ENCODE assay signal across 11 mouse cellular contexts in genomic region chr16:91084307-91085238, GRCm38 (mm10). TPM values are rescaled to one million over a fixed set of nuclear protein-coding genes. Genes with fewer than 3 reads are reported as not detected.
DNase-seq lines count a peak whose midpoint lies in the region; ATAC-seq lines count a peak whose summit lies in the region.
"Had no signal": no experiment of that assay in that cellular context is flagged by ENCODE, and none has a peak within 500 bp of the region (broad histone marks: within the 10 kb centered on the region; RNA-seq: fewer than 3 reads in every experiment).

No protein-coding gene starts in this region.

- no peak overlapping the region for H3K27ac ChIP-seq in kidney, embryonic 14.5 days (ENCODE audit: low read depth, low read length)
- H3K27ac ChIP-seq in neural tube, embryonic 13.5 days (replicated peaks), result no peak overlapping the region
- H3K27ac ChIP-seq: intestine, embryonic 15.5 days; limb, embryonic 12.5 days had no signal

- H3K9ac ChIP-seq in kidney, embryonic 14.5 days (ENCODE audit: low read depth, low read length), result no peak overlapping the region
- no peak overlapping the region for H3K9ac ChIP-seq in neural tube, embryonic 13.5 days
- H3K9ac ChIP-seq: intestine, embryonic 15.5 days; limb, embryonic 12.5 days had no signal

- H3K27me3 ChIP-seq in kidney, embryonic 14.5 days (ENCODE audit: control insufficient read depth, insufficient read depth, low read length), result peaks cover 16% of the 10 kb centered on the region; the same call in 1 of the 2 replicates
- peaks cover 71% of the 10 kb centered on the region for H3K27me3 ChIP-seq in neural tube, embryonic 13.5 days

- no peak overlapping the region for H3K4me2 ChIP-seq in kidney, embryonic 14.5 days (replicated peaks; ENCODE audit: low read depth, low read length)
- H3K4me2 ChIP-seq in neural tube, embryonic 13.5 days, result no peak overlapping the region
- H3K4me2 ChIP-seq: intestine, embryonic 15.5 days; limb, embryonic 12.5 days had no signal

- ATAC-seq in kidney, embryonic 14.5 days (ENCODE audit: low FRiP score, low TSS enrichment), result no peak
- ATAC-seq in neural tube, embryonic 13.5 days (ENCODE audit: low read depth), result 0 out of 2 replicates have a peak, but pooled peaks have one; percentile 8
- ATAC-seq in megakaryocyte, adult 5-6 weeks (ENCODE audit: poor library complexity, severe bottlenecking), result peak; percentile 59
- no peak for ATAC-seq in monocyte, adult 5-6 weeks (replicated peaks; ENCODE audit: insufficient number of reproducible peaks, low FRiP score, low TSS enrichment, poor library complexity, severe bottlenecking)
- ATAC-seq: intestine, embryonic 15.5 days had no signal

- H3K4me3 ChIP-seq in kidney, embryonic 14.5 days (ENCODE audit: low read length), result no peak overlapping the region
- no peak overlapping the region for H3K4me3 ChIP-seq in neural tube, embryonic 13.5 days
- H3K4me3 ChIP-seq: intestine, embryonic 15.5 days; limb, embryonic 12.5 days had no signal

- H3K9me3 ChIP-seq in kidney, embryonic 14.5 days (ENCODE audit: control insufficient read depth, low read length), result no peaks in the 10 kb centered on the region
- no peaks in the 10 kb centered on the region for H3K9me3 ChIP-seq in neural tube, embryonic 13.5 days
- H3K9me3 ChIP-seq: intestine, embryonic 15.5 days; limb, embryonic 12.5 days had no signal

- peak; percentile 32 for DNase-seq in kidney, adult 18-20 months
- no peak for DNase-seq in neural tube, embryonic 10.5 days (ENCODE audit: extremely low spot score, low spot score)
- peak; percentile 88 to 90 for DNase-seq in cerebellum, postnatal 25 days
- DNase-seq in right cerebral cortex, postnatal 4 days, result no peak

- H3K36me3 ChIP-seq in kidney, embryonic 14.5 days (ENCODE audit: control insufficient read depth, insufficient read depth, low read length), result no peaks in the 10 kb centered on the region
- no peaks in the 10 kb centered on the region for H3K36me3 ChIP-seq in neural tube, embryonic 13.5 days
- H3K36me3 ChIP-seq: intestine, embryonic 15.5 days; limb, embryonic 12.5 days had no signal

- H3K4me1 ChIP-seq in kidney, embryonic 14.5 days (ENCODE audit: control insufficient read depth, insufficient read depth, low read length), result no peaks in the 10 kb centered on the region
- H3K4me1 ChIP-seq in neural tube, embryonic 13.5 days (replicated peaks), result no peaks in the 10 kb centered on the region
- H3K4me1 ChIP-seq: intestine, embryonic 15.5 days had no signal

- WGBS in kidney, embryonic 14.5 days, result 84% methylated on average over 21 of the region's 21 CpGs
- WGBS in neural tube, embryonic 13.5 days, result 77% methylated on average over 21 of the region's 21 CpGs

RNA-seq across cellular contexts. Expression of gene 4932438H23Rik, which starts 10.3 kb away (rescaled TPM):
- 0.50 TPM in 1 of 2 replicates, not detected in the other for polyA plus RNA-seq in kidney, embryonic 14.5 days (2014; fragmentation: Nextera tagmentation; extraction: Ambion mirVana)
- 0.47 TPM in 1 of 2 replicates, not detected in the other for polyA plus RNA-seq in neural tube, embryonic 13.5 days (2015; fragmentation: Nextera tagmentation; extraction: Ambion mirVana)
- 0.09 TPM in 1 of 2 replicates, not detected in the other for total RNA-seq in megakaryocyte, adult 5-6 weeks (2015)
- 0.12 and 0.15 TPM in 2 replicates for total RNA-seq in megakaryocyte, adult 5-6 weeks (2017)
- 2.3 TPM in 1 of 3 replicates, not detected in the others for total RNA-seq in monocyte, adult 5-6 weeks (2017)
- total RNA-seq: MEL had no signal
- polyA plus RNA-seq: limb, embryonic 12.5 days had no signal

RNA-seq across cellular contexts. Expression of gene Paxbp1, which starts 40.2 kb away (rescaled TPM):
- polyA plus RNA-seq in kidney, embryonic 14.5 days (2014; fragmentation: Nextera tagmentation; extraction: Ambion mirVana), result 46.9 and 75.6 TPM in 2 replicates
- 61.8 and 73.5 TPM in 2 replicates for polyA plus RNA-seq in neural tube, embryonic 13.5 days (2015; fragmentation: Nextera tagmentation; extraction: Ambion mirVana)
- total RNA-seq in megakaryocyte, adult 5-6 weeks (2015), result 71.3 and 81.9 TPM in 2 replicates
- total RNA-seq in megakaryocyte, adult 5-6 weeks (2017), result 68.3 and 79.2 TPM in 2 replicates
- 135 to 183 TPM (median 160 TPM) in 3 replicates for total RNA-seq in monocyte, adult 5-6 weeks (2017)

Comparison
In these comparisons a context has a peak if more than half of its experiments do, and no peak if none do; other contexts are left out.
1. DNase-seq: peak in kidney, adult 18-20 months (single experiment) and cerebellum, postnatal 25 days (2 of 2); none in neural tube, embryonic 10.5 days (single experiment) and right cerebral cortex, postnatal 4 days (single experiment).
2. ATAC-seq: peak in neural tube, embryonic 13.5 days (single experiment) and megakaryocyte, adult 5-6 weeks (single experiment); none in kidney, embryonic 14.5 days (single experiment) and monocyte, adult 5-6 weeks (single experiment).